Mouse (Mus musculus) neutrophil, adult 83 days (primary cell): ENCODE data around the gene Gspt1. TPM values are rescaled to one million over a fixed set of nuclear protein-coding genes. Genes with fewer than 3 reads are reported as not detected.

ENCODE experiments used
- total RNA-seq, 2 experiments: library from RNA; stranded (reverse); gene quantifications; one replicate each; pipeline ENCODE4 v1.2.4; 2023

Gspt1 gene
- total RNA-seq: 10 to 100 TPM; 35.8 to 40.5 TPM

DNA sequence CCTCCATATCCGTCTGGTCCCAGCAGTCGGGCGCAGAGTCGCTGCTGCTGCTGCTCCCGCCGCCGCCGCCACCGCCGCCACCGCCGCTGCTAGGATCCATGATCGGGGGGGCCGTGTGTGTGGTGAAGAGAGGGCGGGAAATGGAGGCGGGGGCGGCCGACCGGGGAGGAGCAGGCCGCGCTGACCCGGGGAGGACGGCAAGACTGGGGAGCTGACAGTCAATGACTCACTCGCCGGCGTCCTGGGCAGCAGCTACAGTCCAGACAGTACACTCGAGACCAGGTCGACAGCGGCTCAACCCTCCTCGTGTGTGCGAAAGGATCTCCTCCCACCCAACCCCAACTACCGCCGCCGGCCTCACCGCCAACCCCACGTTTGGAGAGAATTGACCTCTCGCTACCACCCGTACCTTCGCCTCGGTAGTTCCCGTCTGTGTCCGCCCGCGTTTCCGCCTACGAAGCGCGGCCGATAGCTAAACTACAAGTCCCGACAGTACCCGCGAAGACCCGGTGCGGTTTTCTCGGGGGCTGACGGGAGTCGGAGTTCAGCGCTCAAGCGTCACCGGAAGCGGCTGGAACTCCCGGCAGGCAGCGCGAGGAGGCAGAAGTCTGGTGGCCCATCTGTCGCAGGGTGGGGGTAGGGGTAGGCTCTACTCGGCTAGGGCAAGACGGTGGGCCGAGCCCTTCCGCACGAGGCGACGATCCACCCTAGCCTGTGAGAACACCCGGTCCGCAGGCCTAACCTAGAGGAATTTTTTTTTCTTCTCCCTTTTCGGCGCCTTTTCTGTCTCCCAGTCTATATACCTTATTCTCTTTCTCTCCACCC lies at the start of gene Gspt1:
Gene Gspt1 (minus strand): TSS at position 428 of the 825 bp plus-strand sequence.

GRCm38 (mm10) chr16:11202571-11203554 lies 51.3 kb downstream of the Gspt1 start, which contains the start of gene Rsl1d1:
TSS of gene Rsl1d1 (minus strand) at chr16:11203331.

GRCm38 (mm10) chr16:11176208-11176883 lies 77.8 kb downstream of the Gspt1 start, which contains the start of gene Zc3h7a:
TSS of gene Zc3h7a (minus strand) at chr16:11176393.

Other genes with a start within 250 kb of the Gspt1 start
- gene Snn, start 193.4 kb downstream of the Gspt1 start, total RNA-seq: 1 to 10 TPM; 1.0 to 1.1 TPM
- gene Litaf, start 188.2 kb downstream of the Gspt1 start, total RNA-seq: 100 to 1,000 TPM; 221 to 280 TPM
- 10 to 100 TPM; 23.3 to 27.8 TPM for gene Txndc11, start 119.7 kb downstream of the Gspt1 start, total RNA-seq
- 100 to 1,000 TPM; 178 to 190 TPM for gene Zc3h7a, start 77.9 kb downstream of the Gspt1 start, total RNA-seq
- gene Rsl1d1, start 51.0 kb downstream of the Gspt1 start, total RNA-seq: 10 to 100 TPM; 25.1 to 30.3 TPM
- gene Tnfrsf17, start 59.5 kb upstream of the Gspt1 start, total RNA-seq: under 1 TPM in 1 of 2 experiments, not detected in 1; 0.53 TPM
- gene Snx29, start 68.6 kb upstream of the Gspt1 start, total RNA-seq: 10 to 100 TPM; 21.9 to 30.8 TPM